Comparison of ENCODE assay signal across 10 mouse cellular contexts in the genomic region with DNA sequence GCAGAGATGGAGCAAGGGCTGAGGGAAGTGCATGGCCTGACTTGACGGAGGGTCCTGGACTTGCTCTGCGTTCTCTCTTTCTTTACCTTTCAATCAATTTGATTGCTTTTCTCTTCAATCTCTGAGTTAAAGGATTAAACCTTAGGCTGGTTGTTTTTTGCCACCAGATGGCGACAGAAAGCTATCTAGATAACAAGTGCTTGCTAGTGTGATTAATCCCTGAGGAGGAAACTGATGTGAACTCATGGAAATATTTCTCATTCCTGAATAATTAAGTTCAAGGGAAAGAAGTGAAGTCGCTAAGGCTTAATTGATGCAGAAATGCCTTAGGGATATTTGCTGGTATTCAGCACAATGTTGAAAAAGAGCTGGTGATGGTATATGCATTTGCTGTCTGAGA. TPM values are rescaled to one million over a fixed set of nuclear protein-coding genes. Genes with fewer than 3 reads are reported as not detected.
DNase-seq lines count a peak whose midpoint lies in the region; ATAC-seq and TF ChIP-seq lines count a peak whose summit lies in the region.
"Had no signal": no experiment of that assay in that cellular context is flagged by ENCODE, and none has a peak within 500 bp of the region (broad histone marks: within the 10 kb centered on the region; RNA-seq: fewer than 3 reads in every experiment).

No protein-coding gene starts in this region.

- H3K27me3 ChIP-seq in hindbrain, embryonic 10.5 days (ENCODE audit: insufficient read depth, poor library complexity, severe bottlenecking), result no peaks in the 10 kb centered on the region
- H3K27me3 ChIP-seq in hindbrain, embryonic 12.5 days, result no peaks in the 10 kb centered on the region
- no peaks in the 10 kb centered on the region for H3K27me3 ChIP-seq in E14TG2a.4 (ENCODE audit: insufficient read depth, low read length)
- H3K27me3 ChIP-seq in midbrain, embryonic 14.5 days (ENCODE audit: control insufficient read depth, insufficient read depth, low read length), result no peaks in the 10 kb centered on the region
- H3K27me3 ChIP-seq: embryonic facial prominence, embryonic 12.5 days; limb, embryonic 15.5 days had no signal

- TF ChIP-seq POLR2A in brain, embryonic 14.5 days (IDR thresholded peaks at IDR 0.05; ENCODE audit: borderline replicate concordance, extremely low read depth, insufficient read depth, insufficient read length, poor library complexity, severe bottlenecking), result no peak

- peak; percentile 69 for TF ChIP-seq CTCF in E14TG2a.4 (conservative IDR thresholded peaks at IDR 0.05; ENCODE audit: low read length)
- peak; percentile 38; the same call in 1 of the 2 replicates for TF ChIP-seq CTCF in brain, embryonic 14.5 days (IDR thresholded peaks at IDR 0.05; ENCODE audit: borderline replicate concordance, extremely low read depth, insufficient read depth, insufficient read length)

- no peaks in the 10 kb centered on the region for H3K4me1 ChIP-seq in hindbrain, embryonic 10.5 days (replicated peaks)
- H3K4me1 ChIP-seq in hindbrain, embryonic 12.5 days, result no peaks in the 10 kb centered on the region
- no peaks in the 10 kb centered on the region for H3K4me1 ChIP-seq in E14TG2a.4 (replicated peaks; ENCODE audit: low read depth, low read length)
- H3K4me1 ChIP-seq in midbrain, embryonic 14.5 days (ENCODE audit: control insufficient read depth, insufficient read depth, low read length), result no peaks in the 10 kb centered on the region
- H3K4me1 ChIP-seq: embryonic facial prominence, embryonic 12.5 days; limb, embryonic 15.5 days had no signal

- no peaks in the 10 kb centered on the region for H3K9me3 ChIP-seq in hindbrain, embryonic 10.5 days
- no peaks in the 10 kb centered on the region for H3K9me3 ChIP-seq in hindbrain, embryonic 12.5 days (replicated peaks)
- H3K9me3 ChIP-seq in E14TG2a.4 (ENCODE audit: low read length), result peaks cover 10% of the 10 kb centered on the region
- H3K9me3 ChIP-seq in midbrain, embryonic 14.5 days (ENCODE audit: control insufficient read depth, low read length), result no peaks in the 10 kb centered on the region
- H3K9me3 ChIP-seq: embryonic facial prominence, embryonic 12.5 days; limb, embryonic 15.5 days had no signal

- no peak overlapping the region for H3K4me3 ChIP-seq in hindbrain, embryonic 10.5 days
- H3K4me3 ChIP-seq in hindbrain, embryonic 12.5 days, result no peak overlapping the region
- no peak overlapping the region for H3K4me3 ChIP-seq in E14TG2a.4 (replicated peaks; ENCODE audit: low read length)
- no peak overlapping the region for H3K4me3 ChIP-seq in midbrain, embryonic 14.5 days (replicated peaks; ENCODE audit: low read depth, low read length)
- H3K4me3 ChIP-seq: embryonic facial prominence, embryonic 12.5 days; limb, embryonic 15.5 days had no signal

- no peak overlapping the region for H3K27ac ChIP-seq in hindbrain, embryonic 10.5 days
- H3K27ac ChIP-seq in hindbrain, embryonic 12.5 days, result no peak overlapping the region
- H3K27ac ChIP-seq in midbrain, embryonic 14.5 days (replicated peaks; ENCODE audit: low read depth, low read length), result no peak overlapping the region
- H3K27ac ChIP-seq: embryonic facial prominence, embryonic 12.5 days; limb, embryonic 15.5 days had no signal

- WGBS in hindbrain, embryonic 10.5 days, result 5% methylated on average over 4 of the region's 4 CpGs
- 9% methylated on average over 4 of the region's 4 CpGs for WGBS in hindbrain, embryonic 12.5 days
- 3% methylated on average over 4 of the region's 4 CpGs for WGBS in midbrain, embryonic 14.5 days

- H3K4me2 ChIP-seq in hindbrain, embryonic 12.5 days (replicated peaks), result no peak overlapping the region
- no peak overlapping the region for H3K4me2 ChIP-seq in midbrain, embryonic 14.5 days (ENCODE audit: low read length)
- H3K4me2 ChIP-seq: embryonic facial prominence, embryonic 12.5 days; limb, embryonic 15.5 days had no signal

- H3K9ac ChIP-seq in hindbrain, embryonic 12.5 days, result no peak overlapping the region
- no peak overlapping the region for H3K9ac ChIP-seq in midbrain, embryonic 14.5 days (replicated peaks; ENCODE audit: low read length)
- H3K9ac ChIP-seq: embryonic facial prominence, embryonic 12.5 days; limb, embryonic 15.5 days had no signal

- ATAC-seq in hindbrain, embryonic 12.5 days (ENCODE audit: low FRiP score), result no peak
- no peak for ATAC-seq in midbrain, embryonic 14.5 days (ENCODE audit: low FRiP score, low TSS enrichment)
- ATAC-seq in erythroblast, adult 5-6 weeks (replicated peaks; ENCODE audit: low FRiP score, poor library complexity, severe bottlenecking), result no peak

- no peaks in the 10 kb centered on the region for H3K36me3 ChIP-seq in hindbrain, embryonic 10.5 days
- no peaks in the 10 kb centered on the region for H3K36me3 ChIP-seq in hindbrain, embryonic 12.5 days
- H3K36me3 ChIP-seq in E14TG2a.4 (ENCODE audit: insufficient read depth, low read length), result no peaks in the 10 kb centered on the region
- H3K36me3 ChIP-seq in midbrain, embryonic 14.5 days (ENCODE audit: control insufficient read depth, insufficient read depth, low read length), result no peaks in the 10 kb centered on the region
- H3K36me3 ChIP-seq: embryonic facial prominence, embryonic 12.5 days; limb, embryonic 15.5 days had no signal

- DNase-seq in hindbrain, embryonic 10.5 days (ENCODE audit: low spot score), result peak; percentile 39
- DNase-seq in brain, embryonic 14.5 days (ENCODE audit: low read depth), result peak; percentile 85
- DNase-seq in frontal cortex, postnatal 36 days (ENCODE audit: low spot score in 2 of 2), result peak; percentile 30 to 73
- DNase-seq in layer of hippocampus, adult 9-11 months, result peak; percentile 38
- peak; percentile 92 for DNase-seq in midbrain, embryonic 14.5 days

RNA-seq across cellular contexts. Expression of a gene that starts 17.7 kb away (rescaled TPM):
- polyA plus RNA-seq in hindbrain, embryonic 10.5 days (2016; fragmentation: Nextera tagmentation; extraction: Ambion mirVana), result 1.1 and 1.5 TPM in 2 replicates
- 1.5 and 2.3 TPM in 2 replicates for polyA plus RNA-seq in hindbrain, embryonic 12.5 days (2016; fragmentation: Nextera tagmentation; extraction: Ambion mirVana)
- 0.49 and 0.66 TPM in 2 replicates for polyA plus RNA-seq in brain, embryonic 14.5 days (2012; rRNA removed)
- 1.2 TPM in 2 replicates for polyA plus RNA-seq in midbrain, embryonic 14.5 days (2014; fragmentation: Nextera tagmentation; extraction: Ambion mirVana)
- not detected in 2 replicates for total RNA-seq in erythroblast, adult 5-6 weeks (2015; ENCODE audit: low replicate concordance)
- total RNA-seq in erythroblast, adult 5-6 weeks (2017; ENCODE audit: low replicate concordance), result not detected in 2 replicates

RNA-seq across cellular contexts. Expression of a gene that starts 55.7 kb away (rescaled TPM):
- 5.7 and 12.9 TPM in 2 replicates for polyA plus RNA-seq in hindbrain, embryonic 10.5 days (2016; fragmentation: Nextera tagmentation; extraction: Ambion mirVana)
- polyA plus RNA-seq in hindbrain, embryonic 12.5 days (2016; fragmentation: Nextera tagmentation; extraction: Ambion mirVana), result 16.9 and 22.7 TPM in 2 replicates
- 6.7 and 11.1 TPM in 2 replicates for polyA plus RNA-seq in brain, embryonic 14.5 days (2012; rRNA removed)
- 5.9 and 7.3 TPM in 2 replicates for polyA plus RNA-seq in midbrain, embryonic 14.5 days (2014; fragmentation: Nextera tagmentation; extraction: Ambion mirVana)
- total RNA-seq in erythroblast, adult 5-6 weeks (2015; ENCODE audit: low replicate concordance), result not detected in 2 replicates
- total RNA-seq in erythroblast, adult 5-6 weeks (2017; ENCODE audit: low replicate concordance), result not detected in 2 replicates

Comparison
In these comparisons a context has a peak if more than half of its experiments do, and no peak if none do; other contexts are left out.
1. DNase-seq: peak in every context shown above with its lines; median percentile 92 in midbrain, embryonic 14.5 days; 85 in brain, embryonic 14.5 days; 52 in frontal cortex, postnatal 36 days; 39 in hindbrain, embryonic 10.5 days; 38 in layer of hippocampus, adult 9-11 months.